Mouse (Mus musculus): Measurements from ENCODE around the gene Cttnbp2nl.

DNA sequence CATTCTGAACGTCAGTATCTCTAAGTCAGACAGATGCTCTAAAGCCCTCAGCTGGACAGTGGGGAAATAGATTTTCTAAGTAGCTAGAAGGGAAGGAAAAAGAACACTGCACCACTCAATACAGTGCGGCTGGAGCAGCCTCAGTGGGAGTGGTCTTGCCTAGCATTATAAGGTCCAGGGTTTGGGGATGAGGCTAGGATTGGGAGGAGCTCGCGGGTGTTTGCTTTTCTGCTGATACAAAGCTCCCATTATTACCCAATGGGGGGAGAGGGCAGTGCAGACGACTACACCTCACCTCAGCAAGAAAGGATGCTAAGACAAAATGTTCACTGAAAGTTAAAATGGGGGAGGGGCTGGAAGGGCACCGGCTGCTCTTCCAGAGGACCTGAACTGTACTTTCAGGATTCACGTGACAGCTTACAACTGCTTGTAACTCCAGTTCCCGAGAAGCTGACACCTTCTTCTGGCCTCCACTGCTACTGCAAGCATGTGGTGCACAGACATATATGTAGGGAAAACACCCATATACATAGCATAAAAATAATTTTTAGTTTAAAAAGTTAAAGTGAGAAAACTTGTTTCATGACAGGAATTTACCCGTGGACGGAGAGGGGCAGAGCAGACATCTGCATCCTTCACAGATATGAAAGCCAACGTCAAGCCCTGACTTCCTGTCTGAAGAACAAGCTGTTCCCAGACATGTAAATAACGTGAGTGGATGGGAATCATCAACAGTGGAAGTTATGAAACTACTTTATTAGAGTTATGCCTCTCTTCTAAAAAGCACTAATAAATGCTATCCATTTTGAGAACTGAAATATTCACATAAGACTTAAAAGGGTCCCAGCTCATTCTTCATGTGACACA lies 32.9 kb downstream of the Cttnbp2nl start:
- TF ChIP-seq CTCF (IDR thresholded peaks at IDR 0.05; ENCODE audit: extremely low read depth, insufficient read depth, insufficient read length, insufficient replicate concordance), result no peak
- TF ChIP-seq POLR2A (IDR thresholded peaks at IDR 0.05; ENCODE audit: low read depth, low read length), result no peak

Measured in spleen, adult 2 months (tissue).